Mouse (Mus musculus): Measurements from ENCODE around the gene Cuedc1. TPM values are rescaled to one million over a fixed set of nuclear protein-coding genes. Genes with fewer than 3 reads are reported as not detected.
A peak's percentile ranks its signal among the peaks of the same experiment; 100 is the strongest.

The Cuedc1 gene
- polyA plus RNA-seq, 1 experiment: 21.9 TPM

GRCm38 (mm10) chr11:88158842-88159246, 61.0 kb downstream of the Cuedc1 start:
- Histone ChIP-seq H3K27me3 (ENCODE audit: control insufficient read depth, insufficient read depth, low read length, poor library complexity, severe bottlenecking) (no peaks in the 10 kb centered on the region), H3K9me3 (replicated peaks; ENCODE audit: control insufficient read depth, insufficient read depth, low read length, poor library complexity, severe bottlenecking) (no peaks in the 10 kb centered on the region), H3K9ac (ENCODE audit: low read depth, poor library complexity, severe bottlenecking) (no peak overlapping the region), H3K27ac (ENCODE audit: insufficient read depth, low read length) (no peak overlapping the region), H3K36me3 (ENCODE audit: control insufficient read depth, insufficient read depth, low read length, poor library complexity, severe bottlenecking) (no peaks in the 10 kb centered on the region), H3K4me1 (ENCODE audit: control insufficient read depth, insufficient read depth, low read length) (peaks cover 9% of the 10 kb centered on the region), H3K4me3 (ENCODE audit: low read depth, low read length) (no peak overlapping the region)
- TF ChIP-seq CTCF (IDR thresholded peaks at IDR 0.05; ENCODE audit: low read depth, low read length): no peak
- TF ChIP-seq EP300 (IDR thresholded peaks at IDR 0.05; ENCODE audit: insufficient read depth, low read depth, low read length): no peak
- TF ChIP-seq POLR2A (IDR thresholded peaks at IDR 0.05; ENCODE audit: insufficient read depth, low read length): no peak

GRCm38 (mm10) chr11:88159389-88159788, 61.5 kb downstream of the Cuedc1 start:
- Histone ChIP-seq H3K4me3 (ENCODE audit: low read depth, low read length) (no peak overlapping the region), H3K27me3 (ENCODE audit: control insufficient read depth, insufficient read depth, low read length, poor library complexity, severe bottlenecking) (no peaks in the 10 kb centered on the region), H3K4me1 (ENCODE audit: control insufficient read depth, insufficient read depth, low read length) (peaks cover 9% of the 10 kb centered on the region), H3K27ac (ENCODE audit: insufficient read depth, low read length) (no peak overlapping the region), H3K9me3 (replicated peaks; ENCODE audit: control insufficient read depth, insufficient read depth, low read length, poor library complexity, severe bottlenecking) (no peaks in the 10 kb centered on the region), H3K36me3 (ENCODE audit: control insufficient read depth, insufficient read depth, low read length, poor library complexity, severe bottlenecking) (no peaks in the 10 kb centered on the region), H3K9ac (ENCODE audit: low read depth, poor library complexity, severe bottlenecking) (no peak overlapping the region)
- TF ChIP-seq EP300 (IDR thresholded peaks at IDR 0.05; ENCODE audit: insufficient read depth, low read depth, low read length) (no peak), CTCF (IDR thresholded peaks at IDR 0.05; ENCODE audit: low read depth, low read length) (no peak), POLR2A (IDR thresholded peaks at IDR 0.05; ENCODE audit: insufficient read depth, low read length) (no peak)

GRCm38 (mm10) chr11:88160316-88160715, 62.5 kb downstream of the Cuedc1 start:
- H3K4me1 ChIP-seq (ENCODE audit: control insufficient read depth, insufficient read depth, low read length): peaks cover 9% of the 10 kb centered on the region
- H3K36me3 ChIP-seq (ENCODE audit: control insufficient read depth, insufficient read depth, low read length, poor library complexity, severe bottlenecking): no peaks in the 10 kb centered on the region
- no peaks in the 10 kb centered on the region for H3K9me3 ChIP-seq (replicated peaks; ENCODE audit: control insufficient read depth, insufficient read depth, low read length, poor library complexity, severe bottlenecking)
- H3K27me3 ChIP-seq (ENCODE audit: control insufficient read depth, insufficient read depth, low read length, poor library complexity, severe bottlenecking): no peaks in the 10 kb centered on the region
- TF ChIP-seq CTCF (IDR thresholded peaks at IDR 0.05; ENCODE audit: low read depth, low read length) (no peak), POLR2A (IDR thresholded peaks at IDR 0.05; ENCODE audit: insufficient read depth, low read length) (no peak)
- H3K9ac ChIP-seq (ENCODE audit: low read depth, poor library complexity, severe bottlenecking): no peak overlapping the region
- H3K27ac ChIP-seq (ENCODE audit: insufficient read depth, low read length): no peak overlapping the region
- no peak overlapping the region for H3K4me3 ChIP-seq (ENCODE audit: low read depth, low read length)

GRCm38 (mm10) chr11:88161051-88161581, 63.3 kb downstream of the Cuedc1 start:
- Histone ChIP-seq H3K4me1 (ENCODE audit: control insufficient read depth, insufficient read depth, low read length) (peaks cover 9% of the 10 kb centered on the region), H3K36me3 (ENCODE audit: control insufficient read depth, insufficient read depth, low read length, poor library complexity, severe bottlenecking) (no peaks in the 10 kb centered on the region)

GRCm38 (mm10) chr11:88161651-88162362, 63.9 kb downstream of the Cuedc1 start:
- H3K27me3 ChIP-seq (ENCODE audit: control insufficient read depth, insufficient read depth, low read length, poor library complexity, severe bottlenecking): no peaks in the 10 kb centered on the region
- peak overlapping the region; percentile 41 for H3K4me3 ChIP-seq (ENCODE audit: low read depth, low read length)
- H3K27ac ChIP-seq (ENCODE audit: insufficient read depth, low read length): peak overlapping the region; percentile 77
- peaks cover 9% of the 10 kb centered on the region for H3K4me1 ChIP-seq (ENCODE audit: control insufficient read depth, insufficient read depth, low read length)
- H3K36me3 ChIP-seq (ENCODE audit: control insufficient read depth, insufficient read depth, low read length, poor library complexity, severe bottlenecking): no peaks in the 10 kb centered on the region
- TF ChIP-seq POLR2A (IDR thresholded peaks at IDR 0.05; ENCODE audit: insufficient read depth, low read length): no peak
- peak; percentile 89 for TF ChIP-seq CTCF (IDR thresholded peaks at IDR 0.05; ENCODE audit: low read depth, low read length)
- peak; percentile 90 for TF ChIP-seq EP300 (IDR thresholded peaks at IDR 0.05; ENCODE audit: insufficient read depth, low read depth, low read length)
- H3K9ac ChIP-seq (ENCODE audit: low read depth, poor library complexity, severe bottlenecking): peak overlapping the region; percentile 55
- H3K9me3 ChIP-seq (replicated peaks; ENCODE audit: control insufficient read depth, insufficient read depth, low read length, poor library complexity, severe bottlenecking): no peaks in the 10 kb centered on the region

More at GRCm38 (mm10) chr11:88161051-88161581, 63.3 kb downstream of the Cuedc1 start:
- peak overlapping the region; percentile 39 for H3K27ac ChIP-seq (ENCODE audit: insufficient read depth, low read length)
- no peaks in the 10 kb centered on the region for H3K9me3 ChIP-seq (replicated peaks; ENCODE audit: control insufficient read depth, insufficient read depth, low read length, poor library complexity, severe bottlenecking)
- peak overlapping the region; percentile 55 for H3K9ac ChIP-seq (ENCODE audit: low read depth, poor library complexity, severe bottlenecking)
- H3K4me3 ChIP-seq (ENCODE audit: low read depth, low read length): peak overlapping the region; percentile 46
- TF ChIP-seq POLR2A (IDR thresholded peaks at IDR 0.05; ENCODE audit: insufficient read depth, low read length): no peak
- peak; percentile 95 for TF ChIP-seq EP300 (IDR thresholded peaks at IDR 0.05; ENCODE audit: insufficient read depth, low read depth, low read length)
- TF ChIP-seq CTCF (IDR thresholded peaks at IDR 0.05; ENCODE audit: low read depth, low read length): no peak
- H3K27me3 ChIP-seq (ENCODE audit: control insufficient read depth, insufficient read depth, low read length, poor library complexity, severe bottlenecking): no peaks in the 10 kb centered on the region

- H3K4me1 ChIP-seq (ENCODE audit: control insufficient read depth, insufficient read depth, low read length): peaks cover 9% of the 10 kb centered on the region
- no peak overlapping the region for H3K4me3 ChIP-seq (ENCODE audit: low read depth, low read length)
- H3K27me3 ChIP-seq (ENCODE audit: control insufficient read depth, insufficient read depth, low read length, poor library complexity, severe bottlenecking): no peaks in the 10 kb centered on the region
- no peak overlapping the region for H3K9ac ChIP-seq (ENCODE audit: low read depth, poor library complexity, severe bottlenecking)
- TF ChIP-seq CTCF (IDR thresholded peaks at IDR 0.05; ENCODE audit: low read depth, low read length) (no peak), POLR2A (IDR thresholded peaks at IDR 0.05; ENCODE audit: insufficient read depth, low read length) (no peak), EP300 (IDR thresholded peaks at IDR 0.05; ENCODE audit: insufficient read depth, low read depth, low read length) (no peak)
- H3K9me3 ChIP-seq (replicated peaks; ENCODE audit: control insufficient read depth, insufficient read depth, low read length, poor library complexity, severe bottlenecking): no peaks in the 10 kb centered on the region
- no peaks in the 10 kb centered on the region for H3K36me3 ChIP-seq (ENCODE audit: control insufficient read depth, insufficient read depth, low read length, poor library complexity, severe bottlenecking)
- H3K27ac ChIP-seq (ENCODE audit: insufficient read depth, low read length): no peak overlapping the region
Measured at GRCm38 (mm10) chr11:88162740-88163139, 64.9 kb downstream of the Cuedc1 start.
